Mouse (Mus musculus): ENCODE data around the gene Arhgap35.
"Not testable (repeated sequence)": the region's sequence is repeated elsewhere in the genome, so short reads cannot be mapped to it uniquely, and the experiment has no call there.

Arhgap35 gene

GRCm38 (mm10) chr7:16614888-16615715 is at the start of gene Arhgap35:
Gene Arhgap35, minus strand, starts transcription at chr7:16614993.
- DNase-seq (ENCODE audit: low read depth, low spot score): peak; percentile 100

- DNase-seq (ENCODE audit: low read depth, low spot score): no peak
Observed at GRCm38 (mm10) chr7:16644260-16644659, 29.5 kb upstream of the Arhgap35 start.

- DNase-seq (ENCODE audit: low read depth, low spot score): not testable (repeated sequence)
Observed at GRCm38 (mm10) chr7:16643106-16643505, 28.3 kb upstream of the Arhgap35 start.

- DNase-seq (ENCODE audit: low read depth, low spot score): no peak
Observed at GRCm38 (mm10) chr7:16639028-16639427, 24.2 kb upstream of the Arhgap35 start.

GRCm38 (mm10) chr7:16635116-16635515 is 20.3 kb upstream of the Arhgap35 start:
- DNase-seq (ENCODE audit: low read depth, low spot score): no peak

- DNase-seq (ENCODE audit: low read depth, low spot score): not testable (repeated sequence)
Observed at GRCm38 (mm10) chr7:16633913-16634312, 19.1 kb upstream of the Arhgap35 start.

GRCm38 (mm10) chr7:16631932-16632331 is 17.1 kb upstream of the Arhgap35 start:
- DNase-seq (ENCODE audit: low read depth, low spot score): peak; percentile 43

- DNase-seq (ENCODE audit: low read depth, low spot score): no peak
Observed at GRCm38 (mm10) chr7:16631025-16631424, 16.2 kb upstream of the Arhgap35 start.

- peak; percentile 82 for DNase-seq (ENCODE audit: low read depth, low spot score)
Observed at GRCm38 (mm10) chr7:16629598-16630296, 15.0 kb upstream of the Arhgap35 start.

- peak; percentile 79 for DNase-seq (ENCODE audit: low read depth, low spot score)
Observed at GRCm38 (mm10) chr7:16628096-16628771, 13.4 kb upstream of the Arhgap35 start.

- peak; percentile 51 for DNase-seq (ENCODE audit: low read depth, low spot score)
Observed at GRCm38 (mm10) chr7:16623687-16624086, 8.9 kb upstream of the Arhgap35 start.

GRCm38 (mm10) chr7:16623131-16623530 is 8.3 kb upstream of the Arhgap35 start:
- DNase-seq (ENCODE audit: low read depth, low spot score): peak; percentile 52

GRCm38 (mm10) chr7:16621066-16621622 is 6.4 kb upstream of the Arhgap35 start:
- no peak for DNase-seq (ENCODE audit: low read depth, low spot score)

- peak; percentile 55 for DNase-seq (ENCODE audit: low read depth, low spot score)
Observed at GRCm38 (mm10) chr7:16618661-16619211, 3.9 kb upstream of the Arhgap35 start.

GRCm38 (mm10) chr7:16617045-16617444 is 2.3 kb upstream of the Arhgap35 start:
- peak; percentile 65 for DNase-seq (ENCODE audit: low read depth, low spot score)

GRCm38 (mm10) chr7:16614171-16614887 is 464 bp downstream of the Arhgap35 start:
- DNase-seq (ENCODE audit: low read depth, low spot score): no peak

GRCm38 (mm10) chr7:16613461-16614170 is 1.2 kb downstream of the Arhgap35 start:
- DNase-seq (ENCODE audit: low read depth, low spot score): peak; percentile 38

- no peak for DNase-seq (ENCODE audit: low read depth, low spot score)
Observed at GRCm38 (mm10) chr7:16610345-16610744, 4.4 kb downstream of the Arhgap35 start.

GRCm38 (mm10) chr7:16608961-16609360 is 5.8 kb downstream of the Arhgap35 start:
- DNase-seq (ENCODE audit: low read depth, low spot score): no peak

- DNase-seq (ENCODE audit: low read depth, low spot score): no peak
Observed at GRCm38 (mm10) chr7:16608046-16608445, 6.7 kb downstream of the Arhgap35 start.
